Mouse (Mus musculus) megakaryocyte-erythroid progenitor cell, adult 5-6 weeks (primary cell): Measurements from ENCODE around the gene Dennd6a. TPM values are rescaled to one million over a fixed set of nuclear protein-coding genes. Genes with fewer than 3 reads are reported as not detected.
"Not testable (repeated sequence)": the region's sequence is repeated elsewhere in the genome, so short reads cannot be mapped to it uniquely, and the experiment has no call there.

Experiments
- ATAC-seq: replicated peaks from 2 replicates; pipeline ENCODE4 v1.8.0; 2016; ENCODE audit warnings: mild to moderate bottlenecking, inconsistent platforms; ENCODE audit not compliant: severe bottlenecking, poor library complexity, low FRiP score, low TSS enrichment
- total RNA-seq, 2 experiments: library from RNA; stranded (forward) in 1 of 2; stranded (reverse) in 1 of 2; fragments of 200-1000, 215-1000 nt in 1 of 2; fragments of >200 nt in 1 of 2; fragmentation: Nextera tagmentation in 1 of 2; gene quantifications; 2 replicates each; pipeline ENCODE4 v1.2.3; 2014 to 2017

Gene Dennd6a
- total RNA-seq (2014; fragmentation: Nextera tagmentation) (33.8 and 34.2 TPM in 2 replicates), total RNA-seq (2017) (34.6 and 45.4 TPM in 2 replicates)

DNA sequence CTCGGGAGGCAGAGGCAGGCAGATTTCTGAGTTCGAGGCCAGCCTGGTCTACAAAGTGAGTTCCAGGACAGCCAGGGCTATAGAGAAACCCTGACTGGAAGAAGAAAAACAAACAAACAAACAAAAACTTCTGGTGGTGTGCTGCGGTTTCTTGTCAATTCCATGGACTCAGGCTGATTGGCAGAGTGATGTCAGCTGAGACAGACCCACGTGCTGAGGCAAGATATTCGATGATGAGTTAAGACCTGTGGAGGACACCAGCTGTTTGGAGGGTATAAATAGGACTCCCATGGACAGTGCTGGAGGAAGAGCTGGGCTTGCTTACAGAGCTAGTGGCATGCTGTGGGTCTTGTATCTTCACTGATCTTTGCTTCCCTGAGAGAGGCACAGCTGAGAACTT is at the start of gene Dennd6a:
Dennd6a (plus strand) TSS at position 301 of the 400 bp plus-strand sequence.
- not testable (repeated sequence) for ATAC-seq

GRCm38 (mm10) chr14:26525955-26526354 is 47.7 kb upstream of the Dennd6a start:
- ATAC-seq = no peak

GRCm38 (mm10) chr14:26528296-26528695 is 45.4 kb upstream of the Dennd6a start:
- no peak for ATAC-seq

GRCm38 (mm10) chr14:26530350-26530749 is 43.3 kb upstream of the Dennd6a start:
- ATAC-seq = no peak

DNA sequence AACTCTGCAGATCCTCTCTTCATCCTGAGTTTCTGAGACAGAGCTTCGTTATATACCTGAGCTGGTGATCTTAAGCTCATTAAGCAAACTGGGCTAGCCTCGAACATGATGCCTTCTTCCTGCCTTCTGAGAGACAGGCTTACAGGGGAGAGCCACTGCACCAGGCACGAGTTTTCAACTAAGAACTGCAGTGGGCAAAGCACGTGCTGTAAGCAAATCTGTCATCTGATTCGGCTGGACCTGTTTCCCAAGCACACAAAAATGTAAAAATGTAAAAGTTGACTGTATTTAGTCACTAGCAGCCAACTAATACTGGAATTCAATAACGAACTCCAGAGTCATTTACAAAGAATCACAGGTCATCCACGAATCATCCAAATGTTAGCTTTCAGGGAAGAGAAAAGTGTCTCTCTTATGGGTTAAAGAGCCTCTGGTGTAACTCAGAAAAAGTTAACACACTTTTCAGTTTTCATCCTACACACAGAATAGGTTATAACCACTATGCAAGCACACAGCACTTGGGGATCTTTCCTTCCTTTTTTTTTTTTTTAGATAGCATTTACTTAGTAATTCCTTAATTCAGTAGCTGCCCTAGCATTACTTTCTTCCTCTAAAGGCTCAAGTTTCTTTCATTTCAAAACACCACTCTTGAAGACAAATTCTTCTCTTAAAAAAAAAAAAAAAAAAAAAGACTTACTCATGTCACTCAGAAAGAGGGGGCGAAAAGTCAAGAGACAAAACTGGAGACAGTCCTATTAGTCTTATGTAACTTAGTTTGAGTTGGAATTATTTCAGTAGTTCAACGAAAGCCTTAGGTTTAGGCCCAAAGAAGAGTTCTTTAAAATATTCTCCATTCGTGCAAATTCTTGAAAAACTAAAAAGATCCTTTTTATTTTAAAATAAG is 42.0 kb upstream of the Dennd6a start:
- no peak for ATAC-seq

DNA sequence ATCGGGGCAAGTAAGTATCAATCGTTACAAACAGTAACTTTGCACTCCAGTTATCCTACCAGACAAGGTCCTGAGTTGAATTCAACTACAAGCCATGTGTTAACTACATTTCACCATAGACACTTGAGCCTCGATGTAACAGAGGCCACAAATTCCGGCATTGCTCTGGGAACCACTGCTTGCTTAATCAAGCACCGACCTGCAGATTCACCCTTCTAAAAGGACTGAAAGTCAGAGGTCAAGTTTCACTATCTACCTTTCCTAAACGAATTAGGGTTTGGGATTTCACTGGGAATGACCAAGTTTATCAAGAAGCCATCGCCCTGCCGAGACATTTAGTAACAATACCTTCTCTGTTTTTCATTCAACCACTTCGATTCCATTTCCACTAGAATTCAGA is 40.9 kb upstream of the Dennd6a start:
- ATAC-seq = no peak

- ATAC-seq = no peak
Observed at GRCm38 (mm10) chr14:26533267-26533666, 40.4 kb upstream of the Dennd6a start.

DNA sequence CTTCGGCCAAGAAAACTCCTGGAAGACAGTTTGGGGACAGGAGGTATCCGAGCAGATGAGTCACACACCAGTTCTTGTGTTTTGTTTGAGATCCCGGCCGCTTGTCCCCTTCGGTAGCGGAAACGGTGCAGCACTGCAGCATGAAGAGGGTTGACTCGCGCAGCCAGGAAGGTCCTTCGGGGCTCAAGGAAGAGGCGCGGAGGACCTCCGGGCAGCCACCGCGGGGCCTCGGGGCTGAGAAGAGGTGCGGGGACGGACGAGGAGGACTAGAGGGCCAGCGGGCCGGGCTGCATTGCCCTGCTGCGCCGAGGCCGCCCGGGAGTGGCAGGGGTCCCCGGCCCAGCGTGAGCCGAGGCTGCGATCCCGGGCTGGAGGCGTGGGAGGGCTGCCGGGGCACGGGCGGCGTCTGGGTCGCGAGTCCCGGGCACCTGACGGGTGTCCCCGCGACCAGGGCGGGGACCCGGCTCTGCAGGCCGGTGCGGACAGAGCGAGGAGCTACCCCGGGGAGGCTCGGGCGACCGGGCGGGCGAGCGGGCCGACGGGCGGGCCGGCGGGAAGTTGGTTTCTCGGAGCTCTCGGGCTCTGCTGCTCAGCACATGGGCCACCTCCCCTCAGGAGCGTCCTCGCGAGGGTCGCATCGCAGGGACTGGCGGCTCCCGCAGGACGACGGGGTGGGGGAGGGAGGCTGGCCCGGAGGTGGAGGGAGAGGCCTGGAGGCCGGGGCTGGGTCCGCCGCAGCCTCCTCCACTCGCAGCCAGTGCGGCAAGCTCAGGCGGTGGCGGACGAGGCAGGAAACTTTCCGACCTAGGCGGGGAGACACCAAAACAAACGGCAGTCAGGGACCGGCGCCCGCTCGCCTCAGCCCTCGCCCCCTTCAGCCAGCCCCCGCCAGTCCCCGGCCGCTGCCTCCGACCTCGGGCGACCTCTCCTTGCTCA is 39.6 kb upstream of the Dennd6a start:
- ATAC-seq = peak; percentile 49

- ATAC-seq = peak; percentile 96
Observed at GRCm38 (mm10) chr14:26534757-26535479, 38.7 kb upstream of the Dennd6a start, which contains the start of gene Slmap. TSS of gene Slmap (minus strand) at chr14:26534931.

DNA sequence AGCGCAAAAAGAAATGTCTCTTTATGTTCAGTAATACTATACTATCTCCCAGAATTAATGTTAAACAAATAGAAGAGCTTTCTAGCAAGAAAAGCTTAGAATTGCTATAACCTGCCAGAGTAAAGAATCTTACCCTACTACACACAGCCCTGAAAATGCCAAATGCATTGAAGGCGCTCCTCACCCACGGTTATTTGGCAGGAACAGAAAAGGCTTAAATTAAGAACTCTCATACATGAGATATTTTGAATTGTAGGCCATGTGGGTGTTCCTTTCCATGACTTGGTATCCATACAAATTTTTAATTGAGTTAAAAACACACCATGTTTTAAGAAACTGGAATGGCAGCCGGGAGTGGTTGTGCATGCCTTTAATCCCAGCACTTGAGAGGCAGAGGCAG is 34.4 kb upstream of the Dennd6a start:
- ATAC-seq = no peak

DNA sequence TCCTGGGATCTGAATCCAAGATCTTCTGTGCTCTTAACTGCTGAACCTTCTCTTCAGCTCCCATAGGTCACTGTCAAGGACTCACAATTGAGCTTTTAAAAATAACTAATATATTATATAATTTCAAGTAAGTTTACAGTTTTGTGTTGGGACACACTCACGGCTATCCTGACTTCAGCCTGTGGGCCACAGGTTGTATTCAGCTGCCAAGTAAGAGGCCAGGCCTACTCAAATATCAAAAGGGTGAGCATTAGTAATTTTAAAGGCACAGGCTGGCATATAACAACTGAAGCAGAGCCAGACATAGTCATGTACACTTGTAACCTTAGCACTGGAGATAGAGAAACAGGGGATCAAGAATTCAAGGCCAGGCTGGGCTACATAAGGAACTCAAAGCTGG is 33.1 kb upstream of the Dennd6a start:
- ATAC-seq = no peak

GRCm38 (mm10) chr14:26542136-26542535 is 31.5 kb upstream of the Dennd6a start:
- ATAC-seq = no peak

GRCm38 (mm10) chr14:26547516-26548488 is 25.9 kb upstream of the Dennd6a start:
- ATAC-seq = no peak

DNA sequence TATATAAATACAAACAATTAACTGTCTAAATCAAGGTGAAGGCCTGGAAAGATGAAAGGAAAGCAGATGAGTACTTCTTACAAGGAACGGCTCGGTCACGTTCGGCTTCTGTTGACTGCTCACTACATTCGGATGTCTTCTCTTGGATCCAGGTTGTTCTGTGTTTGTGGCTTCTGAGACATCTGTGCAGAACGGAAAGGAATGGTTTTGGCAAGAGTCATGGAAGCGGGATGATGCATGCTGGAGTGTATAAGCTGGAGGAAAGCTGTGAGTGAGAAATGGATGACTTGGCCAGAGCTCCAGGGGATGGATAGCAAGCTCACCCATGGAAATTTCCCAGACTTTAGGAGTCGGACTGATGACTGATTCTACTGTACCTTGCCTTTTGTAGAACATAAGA is 22.9 kb upstream of the Dennd6a start:
- no peak for ATAC-seq

DNA sequence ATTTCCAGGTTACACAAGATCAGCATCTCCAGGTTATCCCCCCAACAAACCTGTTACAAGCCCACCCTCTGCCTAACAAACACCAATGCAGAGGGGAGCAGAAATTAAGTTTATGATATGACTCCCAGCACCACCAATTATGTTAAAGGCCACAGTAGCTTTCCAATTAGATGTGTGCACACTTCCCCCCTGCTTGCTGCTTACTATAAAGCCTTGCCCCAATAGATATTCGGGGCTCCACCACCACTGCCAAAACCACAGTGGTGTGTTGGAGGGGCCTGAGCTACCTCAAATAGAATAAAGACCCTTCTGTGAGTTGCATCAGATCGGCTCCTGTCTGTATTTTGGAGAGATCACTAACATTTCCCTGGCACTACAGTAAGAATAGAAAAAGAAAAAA is 21.2 kb upstream of the Dennd6a start:
- no peak for ATAC-seq

- ATAC-seq = peak; percentile 50; the same call in 1 of the 2 replicates
Observed at GRCm38 (mm10) chr14:26552853-26553252, 20.8 kb upstream of the Dennd6a start.

GRCm38 (mm10) chr14:26557581-26557980 is 16.1 kb upstream of the Dennd6a start:
- no peak for ATAC-seq

- ATAC-seq = no peak
Observed at GRCm38 (mm10) chr14:26558536-26558935, 15.1 kb upstream of the Dennd6a start.
